Mouse (Mus musculus): ENCODE results near the gene Gla.

- no peak for TF ChIP-seq CTCF (IDR thresholded peaks at IDR 0.05; ENCODE audit: low read depth)
- TF ChIP-seq EP300 (IDR thresholded peaks at IDR 0.05; ENCODE audit: low read depth): no peak
Observed at GRCm38 (mm10) chrX:134589836-134590235, 11.1 kb downstream of the Gla start.

All from heart, postnatal 0 days (tissue).